Mouse (Mus musculus): ENCODE results near the gene Tns1. TPM values are rescaled to one million over a fixed set of nuclear protein-coding genes. Genes with fewer than 3 reads are reported as not detected.

The Tns1 gene
- polyA plus RNA-seq, 1 experiment, result 118 TPM

GRCm38 (mm10) chr1:74130883-74131659 is 6.8 kb upstream of the Tns1 start:
- TF ChIP-seq MYOD1 (IDR thresholded peaks at IDR 0.05; ENCODE audit: control insufficient read depth, insufficient read length, low read depth), result no peak
- no peak for TF ChIP-seq CTCF (IDR thresholded peaks at IDR 0.05; ENCODE audit: control insufficient read depth, insufficient read depth, insufficient read length)
- no peak for TF ChIP-seq MYOG (IDR thresholded peaks at IDR 0.05; ENCODE audit: control insufficient read depth, extremely low read depth, insufficient read length)
- TF ChIP-seq CEBPB (IDR thresholded peaks at IDR 0.05; ENCODE audit: low read depth), result no peak
- TF ChIP-seq USF1 (IDR thresholded peaks at IDR 0.05; ENCODE audit: low read depth), result no peak
- no peak for TF ChIP-seq FOSL1 (IDR thresholded peaks at IDR 0.05; ENCODE audit: insufficient read depth, low read length, poor library complexity, severe bottlenecking)
- no peak for TF ChIP-seq MAX (IDR thresholded peaks at IDR 0.05)
- no peaks in the 10 kb centered on the region for H3K79me3 ChIP-seq (ENCODE audit: low read depth)
- H3K36me3 ChIP-seq (ENCODE audit: control insufficient read depth, insufficient read depth), result no peaks in the 10 kb centered on the region
- no peak overlapping the region for H3ac ChIP-seq (ENCODE audit: control insufficient read depth, insufficient read length, low read depth)
- peaks cover 7% of the 10 kb centered on the region for H3K27me3 ChIP-seq (ENCODE audit: control insufficient read depth, insufficient read depth, insufficient read length)
- no peak overlapping the region for H3K4me3 ChIP-seq (ENCODE audit: insufficient read depth, poor library complexity, severe bottlenecking)
- no peaks in the 10 kb centered on the region for H3K79me2 ChIP-seq (ENCODE audit: control insufficient read depth, insufficient read depth)

- H3K4me3 ChIP-seq (ENCODE audit: insufficient read depth, poor library complexity, severe bottlenecking), result no peak within 1 kb of the TSS
Observed at GRCm38 (mm10) chr1:74124991-74125552, 823 bp upstream of the Tns1 start, which contains the start of gene Rufy4. Rufy4 (plus strand) TSS chr1:74125541.

GRCm38 (mm10) chr1:74123215-74123614 is 1.0 kb downstream of the Tns1 start:
- no peaks in the 10 kb centered on the region for H3K36me3 ChIP-seq (ENCODE audit: control insufficient read depth, insufficient read depth)
- H3ac ChIP-seq (ENCODE audit: control insufficient read depth, insufficient read length, low read depth), result no peak overlapping the region
- H3K4me3 ChIP-seq (ENCODE audit: insufficient read depth, poor library complexity, severe bottlenecking), result no peak overlapping the region
- no peaks in the 10 kb centered on the region for H3K79me2 ChIP-seq (ENCODE audit: control insufficient read depth, insufficient read depth)
- peaks cover 3% of the 10 kb centered on the region for H3K27me3 ChIP-seq (ENCODE audit: control insufficient read depth, insufficient read depth, insufficient read length)
- no peaks in the 10 kb centered on the region for H3K79me3 ChIP-seq (ENCODE audit: low read depth)
- TF ChIP-seq USF1 (IDR thresholded peaks at IDR 0.05; ENCODE audit: low read depth), result no peak
- no peak for TF ChIP-seq FOSL1 (IDR thresholded peaks at IDR 0.05; ENCODE audit: insufficient read depth, low read length, poor library complexity, severe bottlenecking)
- no peak for TF ChIP-seq MYOD1 (IDR thresholded peaks at IDR 0.05; ENCODE audit: control insufficient read depth, insufficient read length, low read depth)
- TF ChIP-seq MYOG (IDR thresholded peaks at IDR 0.05; ENCODE audit: control insufficient read depth, extremely low read depth, insufficient read length), result no peak
- no peak for TF ChIP-seq MAX (IDR thresholded peaks at IDR 0.05)
- TF ChIP-seq CTCF (IDR thresholded peaks at IDR 0.05; ENCODE audit: control insufficient read depth, insufficient read depth, insufficient read length), result no peak
- no peak for TF ChIP-seq CEBPB (IDR thresholded peaks at IDR 0.05; ENCODE audit: low read depth)

More at GRCm38 (mm10) chr1:74124991-74125552, 823 bp upstream of the Tns1 start, which contains the start of gene Rufy4:
- H3K79me3 ChIP-seq (ENCODE audit: low read depth), result no peaks in the 10 kb centered on the region
- peaks cover 3% of the 10 kb centered on the region for H3K27me3 ChIP-seq (ENCODE audit: control insufficient read depth, insufficient read depth, insufficient read length)
- H3ac ChIP-seq (ENCODE audit: control insufficient read depth, insufficient read length, low read depth), result peak within 1 kb of the TSS; percentile 14
- H3K36me3 ChIP-seq (ENCODE audit: control insufficient read depth, insufficient read depth), result no peaks in the 10 kb centered on the region
- no peaks in the 10 kb centered on the region for H3K79me2 ChIP-seq (ENCODE audit: control insufficient read depth, insufficient read depth)
- no peak for TF ChIP-seq MYOG (IDR thresholded peaks at IDR 0.05; ENCODE audit: control insufficient read depth, extremely low read depth, insufficient read length)
- peak; percentile 54 for TF ChIP-seq MYOD1 (IDR thresholded peaks at IDR 0.05; ENCODE audit: control insufficient read depth, insufficient read length, low read depth)

DNA sequence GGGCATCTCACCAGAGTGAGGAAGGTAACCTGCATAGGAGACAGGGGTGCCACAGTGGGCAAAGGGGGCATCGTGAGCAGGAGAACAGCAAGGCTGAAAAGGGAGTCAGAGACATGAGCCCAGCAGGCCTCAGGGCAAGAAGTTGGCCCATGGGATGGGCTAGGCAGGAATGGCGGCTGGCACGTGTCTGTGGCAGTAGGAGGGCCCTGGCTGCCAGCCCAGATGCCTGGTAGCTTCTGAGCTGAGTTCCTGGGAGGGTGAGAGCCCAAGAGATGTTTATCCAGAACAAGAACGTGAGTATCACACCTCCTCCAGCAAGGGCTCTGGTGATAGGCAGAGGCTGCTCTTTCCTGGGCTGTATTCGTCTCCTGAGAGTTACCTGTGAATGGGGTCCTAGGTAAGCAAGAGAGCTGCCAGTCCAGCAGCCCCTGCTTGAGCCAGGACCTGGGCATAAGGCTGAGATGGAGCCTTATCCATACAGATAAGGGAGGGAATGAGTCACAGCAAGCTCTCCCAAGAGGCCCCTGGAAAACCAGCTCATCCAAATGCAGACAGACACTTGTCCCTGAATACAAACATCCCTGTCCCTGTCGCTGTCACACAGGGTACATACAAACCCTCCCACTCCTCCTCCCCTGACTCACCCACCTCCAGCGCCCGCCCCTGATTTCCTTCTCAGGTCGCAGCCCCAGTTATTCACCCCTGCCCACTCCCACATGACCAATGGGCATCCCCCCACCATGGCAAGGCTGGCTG is 2.2 kb downstream of the Tns1 start:
- H3K36me3 ChIP-seq (ENCODE audit: control insufficient read depth, insufficient read depth), result no peaks in the 10 kb centered on the region
- H3ac ChIP-seq (ENCODE audit: control insufficient read depth, insufficient read length, low read depth), result peak overlapping the region; percentile 7
- H3K27me3 ChIP-seq (ENCODE audit: control insufficient read depth, insufficient read depth, insufficient read length), result no peaks in the 10 kb centered on the region
- TF ChIP-seq MAX (IDR thresholded peaks at IDR 0.05), result peak; percentile 73
- TF ChIP-seq USF1 (IDR thresholded peaks at IDR 0.05; ENCODE audit: low read depth), result peak; percentile 58
- TF ChIP-seq MYOG (IDR thresholded peaks at IDR 0.05; ENCODE audit: control insufficient read depth, extremely low read depth, insufficient read length), result no peak
- no peaks in the 10 kb centered on the region for H3K79me2 ChIP-seq (ENCODE audit: control insufficient read depth, insufficient read depth)
- H3K79me3 ChIP-seq (ENCODE audit: low read depth), result no peaks in the 10 kb centered on the region
- no peak overlapping the region for H3K4me3 ChIP-seq (ENCODE audit: insufficient read depth, poor library complexity, severe bottlenecking)

GRCm38 (mm10) chr1:74121138-74121537 is 3.1 kb downstream of the Tns1 start:
- no peak for TF ChIP-seq CEBPB (IDR thresholded peaks at IDR 0.05; ENCODE audit: low read depth)
- TF ChIP-seq MYOD1 (IDR thresholded peaks at IDR 0.05; ENCODE audit: control insufficient read depth, insufficient read length, low read depth), result no peak
- no peak for TF ChIP-seq USF1 (IDR thresholded peaks at IDR 0.05; ENCODE audit: low read depth)
- no peak for TF ChIP-seq FOSL1 (IDR thresholded peaks at IDR 0.05; ENCODE audit: insufficient read depth, low read length, poor library complexity, severe bottlenecking)
- TF ChIP-seq CTCF (IDR thresholded peaks at IDR 0.05; ENCODE audit: control insufficient read depth, insufficient read depth, insufficient read length), result no peak
- TF ChIP-seq MAX (IDR thresholded peaks at IDR 0.05), result no peak
- TF ChIP-seq MYOG (IDR thresholded peaks at IDR 0.05; ENCODE audit: control insufficient read depth, extremely low read depth, insufficient read length), result no peak
- Histone ChIP-seq H3K36me3 (ENCODE audit: control insufficient read depth, insufficient read depth) (no peaks in the 10 kb centered on the region), H3K79me3 (ENCODE audit: low read depth) (no peaks in the 10 kb centered on the region), H3K27me3 (ENCODE audit: control insufficient read depth, insufficient read depth, insufficient read length) (no peaks in the 10 kb centered on the region), H3K79me2 (ENCODE audit: control insufficient read depth, insufficient read depth) (no peaks in the 10 kb centered on the region), H3ac (ENCODE audit: control insufficient read depth, insufficient read length, low read depth) (no peak overlapping the region), H3K4me3 (ENCODE audit: insufficient read depth, poor library complexity, severe bottlenecking) (no peak overlapping the region)

Measured in C2C12 (cell line).